Mouse (Mus musculus): ENCODE data around the gene Pakap.

Gene Pakap

DNA sequence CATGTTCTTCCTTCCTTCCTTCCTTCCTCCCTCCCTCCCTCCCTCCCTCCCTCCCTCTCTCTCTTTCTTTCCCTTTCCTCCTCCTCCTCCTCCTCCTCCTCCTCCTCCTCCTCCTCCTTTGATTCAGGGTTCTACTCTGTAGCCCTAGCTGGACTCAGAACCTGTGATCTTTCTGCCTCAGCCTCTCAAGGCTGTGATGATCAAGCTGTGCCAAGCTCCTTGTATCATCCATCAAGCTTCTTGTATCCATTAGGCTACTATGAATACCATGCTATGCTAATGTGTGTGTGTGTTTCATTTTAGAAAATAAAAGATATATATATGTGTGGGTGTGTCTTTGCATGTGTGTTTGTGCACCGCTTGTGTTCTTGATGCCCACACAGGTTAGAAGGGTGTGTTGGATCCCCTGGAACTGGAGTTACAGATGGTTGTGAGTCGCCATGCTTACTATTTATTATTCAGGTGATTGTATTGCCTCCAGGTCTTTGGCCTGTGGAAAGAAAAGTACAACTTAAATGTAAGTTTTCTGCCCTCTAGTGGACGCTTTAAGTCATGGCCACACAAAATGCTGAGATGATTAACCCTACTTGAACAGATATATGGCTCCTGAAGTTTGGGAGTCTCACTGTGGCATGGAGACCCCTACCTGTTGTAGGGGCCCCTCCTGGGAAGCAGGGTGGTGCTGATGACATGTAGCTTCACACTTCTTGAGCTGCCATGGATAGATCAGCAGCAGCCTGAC is 359.7 kb downstream of the Pakap start:
- DNase-seq, result peak; percentile 14 to 24

DNA sequence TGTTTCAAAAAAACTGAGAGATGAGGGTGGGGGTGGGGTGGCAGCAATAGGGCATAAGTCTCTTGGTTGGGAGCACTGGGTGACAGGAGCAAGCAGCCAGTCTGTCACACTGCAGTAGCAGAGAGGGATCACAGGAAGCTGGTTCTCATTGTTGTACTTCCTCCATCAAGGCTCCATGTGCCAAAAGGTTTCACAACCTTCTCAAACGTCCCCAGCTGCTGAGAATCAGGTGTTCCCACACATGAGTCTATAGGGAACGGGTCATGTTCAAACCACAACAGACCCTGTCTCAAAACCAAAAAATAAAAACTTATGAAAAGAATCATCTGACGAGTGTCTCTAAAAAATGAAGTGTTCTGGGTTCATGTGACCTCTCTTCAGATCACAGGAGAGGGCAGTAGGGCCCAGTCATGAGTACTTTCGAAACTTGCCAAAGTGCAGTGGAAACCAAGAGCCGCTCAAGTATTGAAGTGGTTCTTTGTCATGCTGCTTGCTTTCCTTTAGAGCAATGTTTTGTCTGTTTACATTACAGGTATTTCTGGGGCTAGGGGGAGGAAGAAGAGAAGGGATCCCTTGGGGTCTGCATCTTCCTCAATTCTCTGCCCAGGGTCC is 362.7 kb downstream of the Pakap start:
- DNase-seq, result no peak

DNA sequence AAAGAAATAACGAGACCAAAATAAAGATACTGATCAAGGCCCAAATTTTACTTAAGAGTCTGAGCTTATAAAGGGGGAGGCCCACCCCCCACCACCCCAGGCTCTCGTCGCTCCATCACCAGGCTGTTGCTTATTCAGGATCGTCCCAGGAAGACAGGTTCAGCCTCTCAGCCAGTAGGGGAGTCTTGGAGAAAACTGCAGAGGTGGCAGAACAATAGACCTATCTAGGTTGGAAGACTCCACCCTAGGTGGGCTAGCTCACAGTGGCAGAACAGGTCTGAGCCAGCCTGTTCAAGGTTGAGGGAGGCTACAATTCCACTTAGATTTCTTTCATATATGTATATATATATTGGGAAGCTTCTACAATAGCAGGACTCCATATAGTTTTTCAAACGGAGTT is 366.2 kb downstream of the Pakap start:
- DNase-seq, result no peak

DNA sequence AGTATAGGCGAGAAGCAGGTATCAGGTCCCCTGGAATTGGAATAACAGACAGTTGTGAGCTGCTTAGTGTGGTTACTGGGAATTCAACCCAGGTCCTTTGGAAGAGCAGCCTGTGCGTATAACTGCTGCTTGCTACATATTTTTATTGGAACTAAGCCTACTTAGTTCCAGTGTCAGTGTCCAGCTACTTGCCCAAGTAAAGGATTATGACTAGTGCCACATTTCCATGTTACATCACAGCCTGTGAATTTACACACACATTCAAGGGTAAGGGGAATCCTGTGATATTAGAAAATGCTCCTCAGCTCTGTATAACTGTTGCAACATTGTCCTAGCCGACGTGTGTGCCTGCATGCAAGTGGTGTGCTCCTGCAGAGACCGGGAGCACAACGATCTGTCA is 369.3 kb downstream of the Pakap start:
- no peak for DNase-seq

DNA sequence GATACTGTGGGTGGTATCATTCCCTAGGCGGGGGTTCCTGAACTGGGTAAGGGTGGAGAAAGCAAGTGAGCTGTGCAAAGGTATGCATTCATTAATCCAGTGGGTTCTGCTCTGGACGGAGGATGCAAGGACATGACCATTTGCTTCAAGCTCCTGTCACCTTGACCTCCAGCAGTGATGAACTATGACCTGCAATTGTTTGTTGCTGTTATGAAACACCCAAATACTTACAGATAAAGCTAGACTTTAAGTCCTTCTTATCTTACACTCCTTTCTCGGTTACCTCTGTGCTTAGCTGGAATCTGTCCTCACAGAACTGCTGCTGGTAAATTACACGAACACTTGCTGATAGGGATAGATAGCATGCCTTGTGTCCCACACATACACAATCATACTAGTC is 372.7 kb downstream of the Pakap start:
- DNase-seq, result no peak

DNA sequence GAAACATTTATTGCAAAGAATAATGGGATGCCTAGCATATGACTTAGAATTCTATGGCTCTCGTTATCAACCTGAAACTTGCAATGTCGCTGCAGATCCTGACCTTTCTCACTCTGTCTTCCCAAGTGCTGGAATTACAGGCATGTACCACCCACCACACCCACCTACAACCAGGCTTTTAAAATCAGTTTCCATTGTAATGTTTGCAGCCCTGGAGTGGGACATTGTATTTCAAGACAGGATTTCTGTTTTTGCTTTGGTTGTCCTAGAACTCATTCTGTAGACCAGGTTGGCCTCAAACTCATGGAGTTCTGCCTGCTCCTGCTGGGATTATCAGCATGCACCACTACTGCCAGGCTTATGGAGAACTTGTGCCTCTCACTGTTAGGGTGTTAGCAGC is 374.9 kb downstream of the Pakap start:
- DNase-seq, result no peak

Data from cerebellum, adult 18-20 months (tissue).